Mouse (Mus musculus) B cell, adult 2 months (primary cell): ENCODE measurements around the gene Trim65.
"Not testable (repeated sequence)": the region's sequence is repeated elsewhere in the genome, so short reads cannot be mapped to it uniquely, and the experiment has no call there.

Experiments used
- DNase-seq, 2 experiments: peaks; one replicate each; pipeline ENCODE4 v3.0.0; 2022

Gene Trim65

DNA sequence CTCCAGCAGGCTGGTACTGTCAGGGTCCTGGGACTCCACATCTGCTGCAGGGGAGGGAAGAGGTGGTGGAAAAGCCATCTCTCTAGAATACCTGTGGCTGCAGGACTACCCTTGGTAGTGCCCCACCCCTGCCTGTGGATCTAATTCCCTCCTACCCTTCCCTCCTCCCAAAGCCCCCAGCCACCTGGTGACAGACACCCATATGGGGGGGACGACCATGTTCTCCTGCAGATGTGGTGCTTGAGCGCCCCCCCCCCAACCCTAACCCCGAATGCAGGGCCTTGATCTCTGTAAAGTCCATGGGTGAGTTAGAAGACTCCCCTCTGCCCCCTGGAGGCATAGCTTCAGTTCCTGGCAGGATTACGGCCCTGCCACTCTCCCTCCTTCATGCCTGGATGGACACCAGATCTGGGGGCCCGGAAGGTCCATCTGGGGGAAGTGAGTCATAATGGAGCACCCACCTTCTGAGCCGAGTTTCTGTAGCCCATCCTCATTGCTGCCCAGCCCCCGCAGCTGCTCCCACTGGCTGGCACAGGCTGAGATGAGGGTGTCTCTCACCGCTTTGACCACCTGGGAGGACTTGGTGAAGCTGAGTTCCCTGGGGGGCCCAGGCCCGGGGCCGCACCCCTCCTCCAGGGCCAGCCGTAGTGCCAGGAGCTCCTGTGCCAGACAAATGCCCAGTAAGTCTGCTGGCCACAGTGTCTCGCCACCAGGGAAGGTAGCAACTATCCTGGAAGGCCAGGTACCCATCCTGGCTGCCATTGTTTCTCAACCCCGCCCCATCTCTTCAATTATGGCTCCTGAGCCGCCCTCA is 23.8 kb downstream of the Trim65 start:
- DNase-seq, result no peak

DNA sequence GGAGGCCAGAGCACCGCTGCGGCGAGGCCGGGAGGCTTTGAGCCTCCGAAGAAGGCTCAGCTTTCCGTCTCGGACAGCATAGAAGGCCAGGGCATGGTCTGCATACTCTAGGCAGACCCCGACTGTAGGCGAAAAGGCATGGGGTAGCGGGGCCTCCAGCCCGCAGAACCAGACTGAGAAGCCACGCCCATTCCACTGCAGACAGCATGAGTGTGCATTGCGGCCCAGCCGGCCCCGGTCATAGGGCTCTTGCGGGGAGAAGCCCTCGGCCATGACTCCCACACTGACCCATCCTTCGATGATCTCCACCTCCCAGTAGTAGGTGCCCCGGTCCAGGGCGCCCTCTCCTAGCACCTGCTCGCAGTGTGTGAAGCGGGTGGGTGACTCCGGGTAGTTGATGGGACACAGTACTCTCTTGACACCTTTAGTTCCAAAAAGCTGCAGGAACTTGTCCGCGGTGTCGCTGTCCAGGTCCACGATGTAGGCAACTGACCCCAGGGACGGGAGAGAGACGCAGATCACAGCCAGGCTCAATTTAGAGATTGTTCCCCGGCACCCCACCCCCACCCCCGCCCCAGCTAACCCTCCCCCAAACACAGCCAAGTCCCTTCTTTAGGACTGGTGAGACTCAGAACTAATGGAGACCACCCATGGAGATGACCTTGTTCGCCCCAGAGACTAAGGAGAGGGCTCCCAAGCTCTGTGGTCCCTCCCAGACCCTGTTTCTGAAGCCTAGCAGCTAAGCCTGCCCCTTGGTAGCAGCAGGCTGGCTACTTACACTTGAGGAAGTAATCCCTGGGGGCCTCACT is 24.6 kb downstream of the Trim65 start:
- no peak for DNase-seq

DNA sequence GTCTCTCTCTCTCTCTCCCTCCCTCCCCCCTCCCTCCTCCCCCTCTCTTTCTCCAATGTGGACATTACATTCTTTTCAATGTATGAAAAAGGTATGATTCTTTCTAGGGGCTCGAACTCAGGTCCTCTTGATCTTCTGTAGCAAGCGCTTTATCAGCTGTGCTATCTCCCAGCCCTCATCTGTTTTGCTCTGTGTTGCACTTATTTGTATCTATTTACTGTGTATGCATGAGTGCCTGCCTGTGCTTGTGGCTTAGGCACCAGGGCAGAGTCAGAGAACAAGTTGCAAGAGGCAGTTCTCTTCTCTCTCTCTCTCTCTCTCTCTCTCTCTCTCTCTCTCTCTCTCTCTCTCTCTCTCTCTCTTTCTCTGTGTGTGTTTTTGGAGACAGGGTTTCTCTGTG is 25.9 kb downstream of the Trim65 start:
- DNase-seq, result no peak

DNA sequence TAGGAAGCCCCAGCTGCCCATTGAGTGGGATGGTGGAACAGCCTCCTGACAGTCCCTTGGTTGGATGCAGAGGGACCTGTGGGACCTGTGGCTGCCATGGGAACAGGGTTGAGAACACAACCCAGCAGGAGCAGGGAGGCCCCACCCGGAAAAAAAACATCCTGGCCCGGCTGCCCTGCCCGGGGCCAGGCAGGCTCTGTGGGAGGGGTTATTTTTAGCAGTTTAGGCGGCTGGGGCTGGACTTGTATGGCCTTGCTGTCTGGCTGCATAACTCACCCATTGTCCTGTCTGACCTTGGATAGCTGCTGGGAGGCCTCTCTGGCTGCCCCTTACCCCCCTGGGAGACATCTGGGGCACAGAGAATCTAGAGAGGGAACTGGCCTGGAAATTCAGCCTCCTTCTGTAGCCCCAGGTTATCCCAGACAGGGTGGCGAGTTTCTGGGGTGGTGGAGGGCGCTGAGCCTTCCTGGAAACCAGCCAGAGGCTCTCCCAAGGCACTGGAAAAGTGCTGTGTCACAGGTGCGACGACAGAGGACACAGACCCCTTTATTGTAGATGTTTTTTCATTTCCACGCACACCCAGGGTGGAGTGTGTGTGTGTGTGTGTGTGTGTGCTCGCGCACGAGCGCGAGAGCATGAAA is 26.8 kb downstream of the Trim65 start:
- DNase-seq, result no peak

DNA sequence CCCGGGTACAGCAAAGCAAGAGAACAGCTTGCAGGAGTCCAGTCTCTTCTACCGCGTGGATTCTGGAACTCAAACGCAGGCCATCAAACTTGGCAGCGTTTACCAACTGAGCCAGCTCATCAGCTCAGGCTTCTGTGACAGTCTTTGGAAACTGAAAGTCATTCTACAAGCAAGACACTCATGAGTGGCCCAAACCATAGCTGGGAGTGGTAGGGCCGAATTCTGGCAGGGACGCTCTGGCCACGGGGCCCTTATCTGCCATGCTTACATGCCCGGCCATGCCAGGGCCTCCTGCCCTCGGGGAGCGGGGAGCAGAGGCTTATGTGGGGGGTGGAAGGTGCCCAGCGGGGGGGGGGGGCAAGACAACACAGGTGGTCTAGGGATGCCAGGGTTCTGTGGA is 27.4 kb downstream of the Trim65 start:
- no peak for DNase-seq

DNA sequence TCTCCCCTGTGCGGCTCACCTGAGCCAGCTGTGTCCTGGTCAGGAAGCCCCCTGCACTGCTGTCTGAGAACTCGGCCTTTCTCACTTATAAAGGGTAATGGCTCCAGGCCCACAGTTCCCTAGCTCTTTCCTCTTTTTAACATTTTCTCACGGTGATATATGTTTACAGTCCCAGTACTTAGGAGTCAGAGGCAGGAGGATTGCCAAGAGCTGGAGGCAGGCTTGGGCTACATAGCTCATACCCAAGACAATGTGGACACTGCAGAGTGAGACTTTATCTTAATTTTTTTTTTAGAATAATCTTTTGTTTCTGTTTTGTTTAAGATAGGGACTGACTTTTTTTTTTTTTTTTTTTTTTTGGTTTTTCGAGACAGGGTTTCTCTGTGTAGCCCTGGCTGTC is 28.5 kb downstream of the Trim65 start:
- DNase-seq, result no peak

DNA sequence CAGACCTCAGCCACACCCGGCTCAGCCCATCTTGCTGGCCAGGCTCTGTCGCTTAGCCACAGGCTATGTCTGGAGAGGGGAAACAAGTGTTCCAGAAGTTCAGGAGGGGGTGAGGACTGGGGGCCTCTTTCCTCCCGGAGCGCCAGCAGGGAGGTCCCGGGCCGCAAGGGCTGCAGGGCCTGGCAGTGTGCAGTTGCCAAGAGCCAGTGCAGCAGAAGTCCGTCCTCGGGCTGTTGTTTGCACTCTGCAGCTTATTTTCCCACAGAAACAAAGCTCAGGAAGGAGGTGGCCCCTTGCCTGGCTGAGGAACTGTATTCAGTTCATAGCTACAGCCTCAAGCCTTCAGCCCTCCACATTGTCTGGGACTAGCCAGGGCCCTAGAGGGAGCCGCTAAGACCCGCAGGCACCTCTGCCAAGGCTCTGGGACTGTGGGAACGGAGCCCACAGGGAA is 29.0 kb downstream of the Trim65 start:
- DNase-seq, result no peak

DNA sequence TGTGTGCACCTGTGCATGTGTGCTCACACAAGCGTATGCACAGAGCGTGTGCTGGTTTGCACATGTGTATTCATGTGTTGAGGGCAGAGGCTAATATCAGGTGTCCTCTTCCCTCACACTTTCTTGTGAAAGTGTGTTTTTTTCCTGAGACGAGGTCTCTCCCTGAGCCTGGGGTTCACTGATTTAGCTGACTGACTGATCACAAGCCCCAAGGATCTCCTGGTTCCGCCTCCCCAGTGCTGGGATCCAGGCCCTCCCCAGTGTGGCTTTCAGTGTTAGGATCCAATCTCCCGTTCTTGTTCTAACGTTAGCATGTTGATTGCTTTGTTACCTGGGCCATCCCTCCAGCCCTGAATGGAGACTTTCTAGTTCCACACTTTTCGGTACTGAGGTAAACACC is 30.1 kb downstream of the Trim65 start:
- DNase-seq, result no peak

DNA sequence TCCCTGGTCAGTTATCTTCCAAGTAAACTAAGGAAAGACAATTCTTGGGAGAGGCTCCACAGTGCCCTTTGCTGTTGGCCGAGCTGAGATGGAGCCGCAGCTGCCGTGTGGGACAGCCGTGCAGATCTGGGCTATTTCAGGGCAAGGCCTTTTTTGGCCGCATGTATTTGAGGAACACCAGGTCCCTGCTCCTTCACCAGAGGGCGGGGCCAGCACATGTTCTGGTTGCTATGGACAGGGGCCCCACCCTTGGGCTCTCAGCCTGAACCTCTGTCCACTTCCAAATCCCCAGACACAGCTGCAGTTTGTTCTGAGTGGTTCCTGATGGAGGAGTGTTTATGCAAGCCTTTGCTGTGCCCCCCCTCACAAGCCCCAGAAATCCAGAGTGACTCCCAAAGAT is 30.5 kb downstream of the Trim65 start:
- DNase-seq, result no peak

DNA sequence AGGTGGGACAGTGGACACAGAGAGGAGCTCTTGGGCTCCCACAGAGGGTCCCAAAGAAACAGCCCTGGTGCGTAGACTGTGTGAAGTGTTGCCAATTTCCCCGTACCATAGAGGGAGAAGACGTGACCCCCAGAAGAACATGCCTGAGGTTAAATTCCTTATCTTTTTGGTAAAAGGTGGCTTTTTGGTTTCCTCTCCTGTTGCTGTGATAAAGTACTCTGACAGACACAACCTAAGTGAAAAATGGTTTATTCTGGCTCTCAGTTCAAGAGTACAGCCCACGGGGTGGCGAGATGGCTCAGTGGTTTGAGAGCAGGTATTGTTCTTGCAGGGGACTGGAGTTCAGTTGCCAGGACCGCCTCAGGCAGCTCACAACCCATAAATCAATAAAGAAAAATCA is 31.5 kb downstream of the Trim65 start:
- DNase-seq, result no peak

DNA sequence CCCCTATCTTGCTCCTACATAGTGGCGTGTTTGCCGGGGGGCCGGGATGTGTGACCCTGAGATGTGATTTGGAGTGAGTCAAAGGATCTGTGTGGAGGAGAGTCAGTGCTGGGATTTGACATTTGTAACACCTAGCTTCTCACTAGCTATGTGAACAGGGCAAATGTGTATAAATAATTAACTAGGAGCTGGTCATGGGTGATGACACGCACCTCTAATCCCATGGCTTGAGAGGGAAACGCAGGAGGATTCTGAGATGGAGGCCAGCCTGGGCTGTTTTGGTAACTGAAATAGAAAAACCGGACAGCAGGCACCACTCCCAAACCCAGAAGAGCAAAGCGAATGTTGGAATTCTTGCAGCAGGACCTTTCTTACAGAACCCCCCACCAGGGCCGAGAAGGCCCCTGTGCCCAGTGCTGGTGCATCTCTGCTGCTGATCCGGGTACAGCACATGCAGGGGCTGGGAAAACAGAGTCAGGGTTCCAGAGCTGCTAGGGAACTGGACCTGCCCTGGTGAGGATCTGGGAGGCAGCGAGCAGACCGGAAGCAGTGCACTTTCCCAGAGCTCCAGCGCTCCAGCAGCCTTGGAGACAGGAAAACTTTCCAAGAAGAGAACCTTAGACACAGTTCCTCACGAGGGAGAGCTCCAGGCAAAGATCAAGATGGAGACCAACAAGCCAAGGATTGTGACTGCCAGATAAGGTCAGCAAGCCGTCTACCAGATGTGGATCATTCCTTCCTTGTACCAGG is 32.0 kb downstream of the Trim65 start:
- no peak for DNase-seq

DNA sequence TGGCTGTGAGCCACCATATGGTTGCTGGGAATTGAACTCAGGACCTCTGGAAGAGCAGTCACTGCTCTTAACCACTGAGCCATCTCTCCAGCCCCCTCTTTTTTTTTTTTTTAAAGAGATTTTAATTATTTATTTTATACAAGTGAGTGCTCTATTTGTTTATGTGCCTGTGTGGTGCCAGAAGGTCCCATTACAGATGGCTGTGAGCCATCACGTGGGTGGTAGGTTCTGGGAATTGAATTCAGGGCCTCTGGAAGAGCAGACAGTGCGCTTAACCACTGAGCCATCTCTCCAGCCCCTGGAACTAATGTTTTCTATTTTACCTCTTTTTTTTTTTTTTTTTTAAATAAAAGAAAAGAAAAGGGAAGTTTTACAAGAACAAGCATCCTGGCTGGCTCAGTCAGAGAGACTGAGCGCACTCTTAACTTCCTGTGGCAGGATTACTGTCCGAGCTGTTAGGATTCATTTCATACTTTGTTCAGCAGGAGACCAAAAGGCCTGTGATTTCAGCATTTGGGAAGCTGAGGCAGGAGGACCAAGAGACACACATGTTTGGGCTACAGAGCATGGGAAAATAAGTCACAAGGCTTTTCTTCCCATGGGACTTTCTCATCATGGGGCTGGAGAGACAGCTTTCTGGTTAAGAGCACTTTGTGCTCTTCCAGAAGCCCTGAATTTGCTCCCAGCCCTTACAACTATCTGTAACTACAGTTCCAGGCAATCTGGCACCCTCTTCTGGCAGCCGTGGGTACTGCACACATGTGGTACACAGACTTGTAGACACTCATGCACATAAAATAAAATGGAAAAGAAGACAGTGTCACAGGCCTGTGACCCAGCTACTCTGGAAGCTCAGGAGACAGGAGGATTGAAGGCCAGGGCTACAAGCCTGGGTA is 34.5 kb downstream of the Trim65 start:
- peak; percentile 73 to 75 for DNase-seq

DNA sequence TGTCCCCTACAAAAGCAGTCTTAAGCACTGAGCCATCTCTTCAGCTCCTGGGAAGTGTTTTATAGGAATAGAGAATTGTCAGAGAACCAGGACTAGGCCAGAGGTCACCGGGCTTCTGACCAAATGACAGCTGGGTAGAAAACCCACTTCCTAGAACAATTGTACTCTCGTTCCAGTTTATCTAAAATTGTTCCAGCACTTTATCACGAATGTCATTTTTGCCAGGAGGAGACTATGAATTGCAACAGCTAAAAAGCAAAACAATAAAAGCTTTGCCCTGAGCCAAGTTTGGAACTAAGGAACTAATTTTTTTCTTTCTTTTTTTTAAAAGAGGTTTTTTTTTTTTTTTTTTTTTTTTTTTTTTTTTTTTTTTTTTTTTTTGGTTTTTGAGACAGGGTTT is 35.4 kb downstream of the Trim65 start:
- no peak for DNase-seq

DNA sequence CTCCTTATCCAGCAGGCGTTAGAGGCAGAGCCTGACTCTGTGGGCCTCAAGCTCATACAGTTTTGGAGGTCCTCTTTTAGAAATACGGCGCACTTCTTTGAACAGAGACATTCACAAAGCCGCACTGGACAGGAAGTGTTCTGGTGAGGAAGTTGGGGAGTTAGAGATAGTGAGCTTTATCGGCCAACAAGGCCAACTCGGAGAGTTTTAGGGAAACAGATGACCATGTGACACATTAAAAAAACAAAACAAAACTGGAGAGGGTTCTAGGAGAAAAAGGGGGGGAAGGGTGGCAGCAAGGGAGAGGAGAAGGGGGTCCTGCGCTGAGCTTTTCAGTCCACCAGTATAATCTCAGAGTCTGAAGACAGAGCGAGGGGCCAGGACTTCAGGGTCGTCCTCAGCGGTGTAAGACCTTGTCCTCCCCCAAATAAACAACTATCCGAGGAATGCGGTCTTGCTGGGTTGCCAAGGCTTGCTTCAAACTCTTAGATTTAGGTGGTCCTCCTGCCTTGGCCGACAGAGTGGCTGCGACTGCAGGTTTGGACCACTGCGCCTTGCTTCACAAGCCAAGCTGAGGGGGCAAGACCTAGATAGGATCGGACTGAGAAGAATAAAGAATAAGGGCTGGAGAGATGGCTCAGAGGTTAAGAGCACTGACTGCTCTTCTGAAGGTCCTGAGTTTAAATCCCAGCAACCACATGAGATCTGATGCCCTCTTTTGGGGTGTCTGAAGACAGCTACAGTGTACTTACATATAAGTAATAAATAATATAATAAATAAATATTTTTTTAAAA is 37.0 kb downstream of the Trim65 start:
- DNase-seq, result no peak

DNA sequence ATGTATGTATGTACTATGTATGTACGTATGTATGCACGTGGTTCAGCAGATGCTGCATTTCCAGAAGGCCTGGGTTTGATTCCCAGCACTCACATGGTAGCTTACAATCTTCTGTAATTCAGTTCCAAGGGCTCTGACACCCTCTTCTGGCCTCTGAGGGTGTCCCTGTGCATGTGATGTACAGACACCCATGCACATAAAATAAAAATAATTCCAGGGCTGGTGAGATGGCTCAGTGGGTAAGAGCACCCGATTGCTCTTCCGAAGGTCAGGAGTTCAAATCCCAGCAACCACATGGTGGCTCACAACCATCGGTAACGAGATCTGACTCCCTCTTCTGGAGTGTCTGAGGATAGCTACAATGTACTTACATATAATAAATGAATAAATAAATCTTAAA is 38.0 kb downstream of the Trim65 start:
- not testable (repeated sequence) for DNase-seq

DNA sequence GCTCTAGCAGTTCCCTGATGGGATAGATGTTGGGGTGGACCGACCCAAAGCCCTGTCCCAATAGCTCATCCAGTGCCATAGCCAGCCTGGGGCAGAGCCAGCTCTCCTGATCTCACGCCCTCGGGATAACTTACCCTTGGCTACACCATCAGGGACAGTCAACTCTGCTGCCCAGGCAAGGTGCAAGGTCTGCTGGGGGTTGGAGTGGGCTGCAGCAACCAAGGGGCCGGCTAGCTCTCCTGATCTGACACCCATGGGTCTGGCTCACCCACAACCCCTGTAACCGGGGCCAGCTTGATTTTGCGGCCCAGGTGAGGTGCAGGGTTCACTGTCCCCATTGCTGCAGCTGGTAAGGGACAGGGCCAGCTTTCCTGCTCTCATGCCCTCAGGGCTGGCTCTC is 39.3 kb downstream of the Trim65 start:
- DNase-seq, result no peak

DNA sequence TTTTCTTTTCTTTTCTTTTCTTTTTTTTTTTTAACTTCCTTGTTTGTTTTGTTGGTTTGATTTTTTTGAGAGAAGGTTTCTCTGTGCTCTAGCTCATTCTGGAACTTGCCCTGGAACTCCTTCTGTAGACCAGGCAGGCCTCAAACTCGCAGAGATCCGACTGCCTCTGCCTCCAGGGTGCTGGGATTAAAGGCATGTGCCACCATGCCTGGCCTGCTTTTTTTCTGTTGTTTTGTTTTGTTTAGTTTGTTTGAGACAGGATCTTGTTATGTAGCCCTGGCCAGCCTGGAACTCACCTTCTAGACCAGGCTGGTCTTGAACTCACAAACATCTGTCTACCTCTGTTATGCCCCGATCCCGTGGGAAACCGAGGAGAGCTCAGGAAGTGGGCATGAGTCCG is 41.4 kb downstream of the Trim65 start:
- no peak for DNase-seq

DNA sequence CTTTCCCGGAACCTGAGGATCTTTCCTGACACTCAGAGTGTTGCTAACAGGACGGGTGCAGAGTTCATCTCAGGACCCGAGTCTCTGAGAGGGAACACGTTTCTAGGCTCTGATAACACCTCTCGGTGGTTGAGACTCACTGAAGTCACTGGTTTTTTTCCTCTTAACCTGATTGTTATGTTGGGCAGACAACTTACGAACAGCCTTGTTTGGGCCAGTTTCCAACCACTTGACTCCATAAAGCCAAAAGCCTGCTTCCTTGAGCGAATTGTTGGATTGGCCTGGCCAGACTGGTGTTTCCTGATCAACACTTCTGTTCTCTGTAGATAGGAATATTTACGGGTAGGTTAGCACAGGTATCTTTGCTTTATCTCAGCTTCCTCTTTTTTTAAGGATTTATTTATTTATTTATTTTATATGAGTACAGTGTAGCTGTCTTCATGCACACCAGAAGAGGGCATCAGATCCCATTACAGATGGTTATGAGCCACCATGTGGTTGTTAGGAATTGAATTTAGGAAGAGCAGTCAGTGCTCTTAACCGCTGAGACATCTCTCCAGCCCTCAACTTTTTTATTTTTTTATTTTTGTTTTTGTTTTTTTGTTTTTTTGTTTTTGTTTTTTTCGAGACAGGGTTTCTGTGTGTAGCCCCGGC is 42.1 kb downstream of the Trim65 start:
- no peak for DNase-seq

DNA sequence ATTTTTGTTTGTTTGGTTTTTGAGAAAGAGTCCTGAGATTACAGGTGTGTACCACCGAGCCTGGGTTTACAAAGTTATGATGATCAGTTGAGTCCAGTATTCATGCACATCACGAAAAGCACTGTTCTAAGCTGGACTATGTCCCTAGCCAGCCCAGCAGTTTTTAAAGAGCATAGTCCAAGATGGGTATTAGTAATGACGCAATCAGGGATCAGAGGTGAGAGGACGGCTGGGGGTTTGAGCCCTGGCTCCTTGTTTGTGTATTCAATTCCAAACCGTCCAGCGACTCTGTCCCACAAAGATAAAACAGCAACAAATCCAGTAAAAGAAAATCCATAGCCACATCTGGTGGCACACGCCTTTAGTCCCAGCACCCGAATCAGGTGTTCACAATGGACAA is 42.7 kb downstream of the Trim65 start:
- no peak for DNase-seq
